Mouse (Mus musculus) heart, adult 2 months (tissue): ENCODE data around the gene Elmo1.

Experiments
- CTCF ChIP-seq: fragments of 200-600 bp; IDR thresholded peaks from 2 replicates; pipeline ENCODE4 v1.8.1; 2022; ENCODE audit warnings: antibody characterized with exemption, mild to moderate bottlenecking, moderate library complexity
- EP300 ChIP-seq: fragments of 200-500 bp; IDR thresholded peaks from 2 replicates; pipeline ENCODE4 v1.6.1; 2011; ENCODE audit warnings: low read depth, low read length, control low read depth; ENCODE audit not compliant: insufficient read depth
- POLR2A ChIP-seq: fragments of 200-500 bp; IDR thresholded peaks from 2 replicates; pipeline ENCODE4 v1.6.1; 2011; ENCODE audit warnings: mild to moderate bottlenecking, low read depth, low read length, control low read depth; ENCODE audit not compliant: insufficient read depth

- TF ChIP-seq POLR2A: no peak
- TF ChIP-seq CTCF: no peak
- TF ChIP-seq EP300: no peak
These were observed 237.6 kb downstream of the Elmo1 start for GRCm38 (mm10) chr13:20327975-20328374.
